Mouse (Mus musculus) stomach, embryonic 14.5 days (tissue): ENCODE measurements around the gene Zbed4. TPM values are rescaled to one million over a fixed set of nuclear protein-coding genes. Genes with fewer than 3 reads are reported as not detected.
"Not testable (repeated sequence)": the region's sequence is repeated elsewhere in the genome, so short reads cannot be mapped to it uniquely, and the experiment has no call there.

Experiments
- ATAC-seq: fragments of 200-750 bp; cut with Nextera tagmentation; 2 replicates; pipeline ENCODE4 v1.8.0; 2017; ENCODE audit warnings: low read depth, moderate TSS enrichment; ENCODE audit not compliant: insufficient number of reproducible peaks, insufficient read depth, low FRiP score
- H3K27ac ChIP-seq: fragments of 300-500 bp; sonication (generic); 2 replicates; pipeline ENCODE4 v1.5.1; 2014; ENCODE audit warnings: mild to moderate bottlenecking, low read length, moderate library complexity, mixed read lengths
- H3K27me3 ChIP-seq: fragments of 300-500 bp; sonication (generic); 2 replicates; pipeline ENCODE4 v1.6.1; 2014; ENCODE audit warnings: low read length, control low read depth, mixed read lengths; ENCODE audit not compliant: control insufficient read depth, insufficient read depth
- H3K36me3 ChIP-seq: fragments of 300-500 bp; sonication (generic); 2 replicates; pipeline ENCODE4 v1.6.1; 2014; ENCODE audit warnings: mild to moderate bottlenecking, control low read depth, low read length, moderate library complexity, mixed read lengths; ENCODE audit not compliant: control insufficient read depth, insufficient read depth
- H3K4me1 ChIP-seq: fragments of 300-500 bp; sonication (generic); 2 replicates; pipeline ENCODE4 v1.6.1; 2014; ENCODE audit warnings: low read length, control low read depth, mixed read lengths; ENCODE audit not compliant: control insufficient read depth, insufficient read depth
- H3K4me2 ChIP-seq: fragments of 300-500 bp; sonication (generic); replicated peaks from 2 replicates; pipeline ENCODE4 v1.6.1; 2014; ENCODE audit warnings: low read depth, low read length, control low read depth
- H3K4me3 ChIP-seq: fragments of 300-500 bp; sonication (generic); 2 replicates; pipeline ENCODE4 v1.5.1; 2014; ENCODE audit warnings: low read depth, low read length, control low read depth
- H3K9ac ChIP-seq: fragments of 300-500 bp; sonication (generic); replicated peaks from 2 replicates; pipeline ENCODE4 v1.6.1; 2014; ENCODE audit warnings: low read depth, mild to moderate bottlenecking, control low read depth, low read length, moderate library complexity, mixed read lengths
- H3K9me3 ChIP-seq: fragments of 300-500 bp; sonication (generic); 2 replicates; pipeline ENCODE4 v1.6.1; 2016; ENCODE audit warnings: low read depth, low read length, control low read depth; ENCODE audit not compliant: control insufficient read depth
- WGBS: fragments of 180-500 bp; shearing (Covaris S2); extraction: QIAGEN DNeasy Blood & Tissue Kit; methylation state at CpG from one replicate; pipeline ENCODE4 v1.1.7; 2014; 5-methylcytosine and 5-hydroxymethylcytosine counted together
- polyA plus RNA-seq: library from polyadenylated mRNA; unstranded; fragments of >200 nt; fragmentation: Nextera tagmentation; extraction: Ambion mirVana; gene quantifications from 2 replicates; pipeline ENCODE4 v1.2.1, GENCODE M21; 2014

The Zbed4 gene
- polyA plus RNA-seq, 1 experiment from 2014 or later = 18.5 TPM

DNA sequence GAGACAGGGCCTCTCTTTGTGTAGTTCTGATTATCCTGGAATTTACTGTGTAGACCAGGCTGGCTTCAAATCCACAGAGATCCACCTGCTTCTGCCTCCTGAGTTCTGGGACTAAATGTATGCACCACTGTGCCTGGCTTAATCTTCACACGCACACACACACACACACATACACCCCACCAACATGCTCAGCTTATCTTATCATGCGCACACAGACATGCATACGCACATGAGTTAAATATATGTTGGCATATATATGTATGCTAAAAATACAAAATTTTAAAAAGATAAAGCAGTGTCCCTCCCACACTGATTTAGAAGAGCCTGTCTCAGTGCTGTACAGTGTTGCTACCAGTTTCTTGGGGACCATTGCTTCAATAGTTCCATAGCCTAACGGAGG lies 10.1 kb downstream of the Zbed4 start:
- Histone ChIP-seq H3K4me1 (no peaks in the 10 kb centered on the region), H3K4me2 (no peak overlapping the region), H3K9me3 (no peaks in the 10 kb centered on the region), H3K9ac (no peak overlapping the region), H3K27me3 (no peaks in the 10 kb centered on the region), H3K36me3 (peaks cover 26% of the 10 kb centered on the region), H3K4me3 (no peak overlapping the region), H3K27ac (no peak overlapping the region)
- 94% methylated on average over 4 of the region's 4 CpGs for WGBS
- peak; percentile 33; the same call in 1 of the 2 replicates for ATAC-seq

DNA sequence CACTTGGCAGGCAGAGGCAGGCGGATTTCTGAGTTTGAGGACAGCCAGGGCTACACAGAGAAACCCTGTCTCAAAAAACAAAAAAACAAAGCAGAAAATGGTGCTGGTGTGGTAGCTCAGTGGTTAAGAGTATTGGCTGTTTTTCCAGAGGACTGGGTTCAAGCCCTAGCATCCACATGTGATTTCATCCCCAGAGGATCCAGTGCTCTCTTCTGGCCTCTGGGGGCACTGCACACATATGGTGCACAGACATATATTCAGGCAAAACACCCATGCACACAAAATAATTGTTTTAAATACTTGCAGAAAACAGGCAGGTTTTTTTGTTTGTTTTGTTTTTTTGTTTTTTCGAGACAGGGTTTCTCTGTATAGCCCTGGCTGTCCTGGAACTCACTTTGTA lies 14.7 kb downstream of the Zbed4 start:
- H3K9me3 ChIP-seq, H3K4me2 ChIP-seq, H3K4me1 ChIP-seq, H3K9ac ChIP-seq, H3K4me3 ChIP-seq, H3K27me3 ChIP-seq, ATAC-seq, H3K27ac ChIP-seq: not testable (repeated sequence)
- peaks cover 15% of the 10 kb centered on the region for H3K36me3 ChIP-seq
- WGBS = 97% methylated on average over 2 of the region's 2 CpGs

DNA sequence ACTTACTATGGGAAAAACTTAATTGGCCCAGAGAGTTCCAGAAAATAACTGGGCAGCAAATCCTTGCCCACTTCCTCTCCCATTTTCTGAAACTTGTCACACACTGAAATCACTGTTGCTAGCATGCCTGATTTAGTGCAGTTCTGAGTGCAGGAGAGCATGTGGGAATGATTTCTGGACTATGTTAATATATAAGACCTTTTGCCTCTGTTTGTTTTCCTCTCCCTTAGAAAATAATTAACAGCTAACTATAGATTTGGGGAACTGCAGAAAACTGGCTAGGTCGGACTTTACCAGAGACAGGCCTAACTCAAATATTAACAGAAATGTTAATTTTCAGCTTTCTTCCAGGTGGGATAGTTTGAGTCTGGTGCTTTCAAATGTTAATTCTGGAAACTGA lies 17.1 kb downstream of the Zbed4 start:
- Histone ChIP-seq H3K4me2 (no peak overlapping the region), H3K9ac (no peak overlapping the region), H3K27ac (peak overlapping the region; percentile 18; the same call in 1 of the 2 replicates), H3K9me3 (no peaks in the 10 kb centered on the region), H3K4me1 (no peaks in the 10 kb centered on the region), H3K27me3 (no peaks in the 10 kb centered on the region), H3K4me3 (no peak overlapping the region), H3K36me3 (peaks cover 10% of the 10 kb centered on the region)
- whole genome bisulfite sequencing = 70% methylated on average over 1 of the region's 1 CpGs
- no peak for ATAC-seq

DNA sequence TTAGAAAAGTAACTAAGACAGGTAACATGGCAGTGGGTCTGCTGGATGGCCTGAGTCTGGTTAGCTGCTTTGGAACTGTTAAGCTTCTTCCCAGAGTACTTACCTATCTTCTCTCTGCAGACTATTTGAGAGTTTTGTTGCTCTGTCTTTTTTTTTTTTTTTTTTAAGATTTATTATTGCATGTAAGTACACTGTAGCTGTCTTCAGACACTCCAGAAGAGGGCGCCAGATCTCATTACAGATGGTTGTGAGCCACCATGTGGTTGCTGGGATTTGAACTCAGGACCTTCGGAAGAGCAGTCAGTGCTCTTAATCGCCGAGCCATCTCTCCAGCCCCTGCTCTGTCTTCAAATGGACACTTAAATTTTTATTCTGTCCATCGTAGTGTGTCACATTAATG lies 23.2 kb downstream of the Zbed4 start:
- H3K27ac ChIP-seq, ATAC-seq, H3K27me3 ChIP-seq, H3K4me1 ChIP-seq, H3K4me3 ChIP-seq, H3K9ac ChIP-seq, H3K9me3 ChIP-seq, H3K4me2 ChIP-seq, H3K36me3 ChIP-seq: not testable (repeated sequence)
- 91% methylated on average over 5 of the region's 5 CpGs for WGBS

DNA sequence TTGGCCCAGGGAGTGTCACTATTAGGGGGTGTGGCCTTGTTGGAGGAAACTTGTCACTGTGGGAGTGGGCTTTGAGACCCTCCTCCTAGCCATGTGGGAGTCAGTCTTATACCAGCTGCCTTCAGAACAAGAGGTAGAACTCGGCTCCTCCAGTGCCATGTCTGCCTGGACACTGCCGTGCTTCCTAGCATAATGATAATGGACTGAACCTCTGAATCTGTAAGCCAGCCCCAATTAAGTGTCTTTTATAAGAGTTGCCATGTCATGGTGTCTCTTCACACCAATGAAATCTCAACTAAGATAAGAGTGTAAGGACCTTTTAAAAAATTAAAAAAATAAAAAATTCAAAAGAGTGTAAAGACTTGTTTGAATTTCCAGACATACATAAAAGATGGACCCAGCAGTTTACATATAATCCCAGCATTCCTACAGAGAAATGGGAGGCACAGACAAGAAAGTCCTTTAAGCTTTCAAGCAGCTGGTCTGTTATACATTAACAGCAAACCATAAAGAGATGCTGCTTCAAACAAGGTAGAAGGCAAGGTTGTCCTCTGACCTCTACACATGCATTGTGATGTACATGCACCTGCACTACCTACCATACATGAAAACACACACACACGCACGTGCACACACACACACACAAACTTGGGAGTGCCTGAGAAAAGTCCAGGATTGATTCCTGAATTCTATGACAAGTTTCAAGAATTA lies 40.8 kb downstream of the Zbed4 start:
- no peak overlapping the region for H3K4me2 ChIP-seq
- no peak overlapping the region for H3K27ac ChIP-seq
- no peak overlapping the region for H3K4me3 ChIP-seq
- 84% methylated on average over 4 of the region's 4 CpGs for WGBS
- no peaks in the 10 kb centered on the region for H3K9me3 ChIP-seq
- ATAC-seq = no peak
- no peaks in the 10 kb centered on the region for H3K27me3 ChIP-seq
- no peaks in the 10 kb centered on the region for H3K4me1 ChIP-seq
- no peaks in the 10 kb centered on the region for H3K36me3 ChIP-seq
- no peak overlapping the region for H3K9ac ChIP-seq

DNA sequence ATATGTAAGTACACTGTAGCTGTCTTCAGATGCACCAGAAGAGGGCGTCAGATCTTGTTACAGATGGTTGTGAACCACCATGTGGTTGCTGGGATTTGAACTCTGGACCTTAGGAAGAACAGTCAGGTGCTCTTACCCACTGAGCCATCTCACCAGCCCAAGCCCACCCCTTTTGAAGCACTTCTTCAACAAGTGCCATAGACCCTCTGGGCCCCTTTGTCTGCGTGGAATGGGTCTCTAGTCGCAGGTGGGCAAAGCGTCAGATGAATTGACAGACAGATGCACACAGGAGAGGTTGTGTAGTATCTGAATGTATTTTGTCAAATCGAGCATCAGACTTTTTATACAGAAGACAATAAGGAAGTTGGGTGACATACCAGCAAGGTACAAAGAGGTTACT lies 43.3 kb downstream of the Zbed4 start:
- 92% methylated on average over 4 of the region's 5 CpGs for WGBS
- H3K9ac ChIP-seq, H3K4me1 ChIP-seq, H3K9me3 ChIP-seq, H3K27me3 ChIP-seq, H3K27ac ChIP-seq, H3K4me3 ChIP-seq, H3K36me3 ChIP-seq, H3K4me2 ChIP-seq, ATAC-seq: not testable (repeated sequence)

DNA sequence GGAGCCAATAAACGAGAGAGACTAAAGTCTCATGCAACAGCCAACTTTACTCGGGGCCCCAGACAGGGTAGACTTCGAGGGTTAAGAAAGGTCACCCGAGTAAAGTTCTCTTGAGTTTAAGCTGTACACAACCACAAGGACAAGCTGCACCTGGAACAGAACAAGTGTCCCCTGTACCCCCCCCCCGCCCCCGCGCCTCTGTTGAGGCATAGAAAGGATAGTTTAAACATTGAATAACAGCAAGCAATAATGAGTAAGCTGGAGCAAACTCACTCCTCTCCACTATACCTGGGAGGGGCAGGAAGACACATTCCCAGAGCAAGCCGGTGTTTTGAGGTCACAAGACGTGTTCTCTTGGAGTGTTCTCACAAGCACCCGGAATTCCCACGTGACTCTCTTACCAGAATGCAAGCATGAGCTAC lies 48.5 kb downstream of the Zbed4 start:
- H3K27me3 ChIP-seq = no peaks in the 10 kb centered on the region
- H3K4me2 ChIP-seq = no peak overlapping the region
- H3K4me3 ChIP-seq = no peak overlapping the region
- 75% methylated on average over 11 of the region's 11 CpGs for WGBS
- ATAC-seq = no peak
- peaks cover 3% of the 10 kb centered on the region; the same call in 1 of the 2 replicates for H3K36me3 ChIP-seq
- H3K9ac ChIP-seq = no peak overlapping the region
- H3K9me3 ChIP-seq = no peaks in the 10 kb centered on the region
- no peaks in the 10 kb centered on the region for H3K4me1 ChIP-seq
- no peak overlapping the region for H3K27ac ChIP-seq

DNA sequence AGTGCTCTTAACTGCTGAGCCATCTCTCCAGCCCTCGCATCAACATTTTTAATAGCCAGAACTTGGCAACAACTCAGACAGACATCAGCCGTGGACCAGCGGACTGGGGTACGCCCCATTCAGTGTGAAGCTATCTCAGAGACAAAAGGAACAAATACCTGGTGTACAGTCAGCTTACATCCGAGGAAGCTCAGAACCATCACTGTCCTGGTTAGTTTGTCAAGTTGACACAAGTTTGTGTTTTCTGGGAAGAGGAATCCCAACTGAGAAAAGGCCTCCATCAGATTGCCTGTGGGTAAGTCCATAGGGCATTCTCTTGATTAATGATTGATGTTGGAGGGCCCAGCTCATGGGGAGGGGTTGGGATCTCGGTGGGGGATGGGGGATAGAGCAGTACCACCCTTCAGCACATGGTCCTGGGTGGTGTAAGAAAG lies 49.5 kb downstream of the Zbed4 start:
- WGBS = 67% methylated on average over 6 of the region's 6 CpGs

DNA sequence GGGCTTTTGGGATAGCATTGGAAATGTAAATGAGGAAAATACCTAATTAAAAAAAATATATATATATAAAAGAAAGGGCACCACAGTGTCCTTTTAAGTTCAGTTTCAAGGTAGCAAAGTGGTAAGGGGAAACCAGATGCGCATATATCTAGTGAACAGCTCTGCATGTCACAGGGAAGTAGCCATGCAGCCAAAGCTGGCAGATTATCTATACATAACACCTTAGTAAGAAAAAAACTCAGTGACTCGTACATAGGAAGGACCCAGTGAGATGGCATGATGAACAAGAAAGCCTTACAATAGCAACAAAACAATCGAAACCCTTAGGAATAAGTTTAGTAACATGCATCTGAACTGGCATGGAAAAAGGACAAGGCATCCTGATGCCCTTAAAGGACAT lies 50.4 kb downstream of the Zbed4 start:
- ATAC-seq = no peak
- Histone ChIP-seq H3K4me1 (no peaks in the 10 kb centered on the region), H3K27me3 (no peaks in the 10 kb centered on the region), H3K27ac (no peak overlapping the region), H3K4me3 (no peak overlapping the region), H3K4me2 (no peak overlapping the region), H3K9me3 (no peaks in the 10 kb centered on the region), H3K36me3 (peaks cover 16% of the 10 kb centered on the region), H3K9ac (no peak overlapping the region)
- WGBS = 86% methylated on average over 3 of the region's 3 CpGs

More for the DNA sequence above, 49.5 kb downstream of the Zbed4 start:
- Histone ChIP-seq H3K36me3 (peaks cover 12% of the 10 kb centered on the region), H3K27me3 (no peaks in the 10 kb centered on the region), H3K4me1 (no peaks in the 10 kb centered on the region), H3K9me3 (no peaks in the 10 kb centered on the region), H3K4me3 (no peak overlapping the region), H3K27ac (no peak overlapping the region), H3K4me2 (no peak overlapping the region), H3K9ac (no peak overlapping the region)
- ATAC-seq = no peak
